Mouse (Mus musculus) T-helper 17 cell (primary cell): Measurements from ENCODE around the gene Epha10.
"Not testable (repeated sequence)": the region's sequence is repeated elsewhere in the genome, so short reads cannot be mapped to it uniquely, and the experiment has no call there.

Source experiments
- in situ Hi-C, 2 experiments: fragments of 300-600 bp; cut with MboI, MseI; formaldehyde crosslinking; loops; 1 replicate in 1 of 2; 2 replicates in 1 of 2; pipeline ENCODE4 v1.15.1; 2025; ENCODE audit warnings: high pct_unique_total_duplicates in 2 of 2

Epha10 gene

DNA sequence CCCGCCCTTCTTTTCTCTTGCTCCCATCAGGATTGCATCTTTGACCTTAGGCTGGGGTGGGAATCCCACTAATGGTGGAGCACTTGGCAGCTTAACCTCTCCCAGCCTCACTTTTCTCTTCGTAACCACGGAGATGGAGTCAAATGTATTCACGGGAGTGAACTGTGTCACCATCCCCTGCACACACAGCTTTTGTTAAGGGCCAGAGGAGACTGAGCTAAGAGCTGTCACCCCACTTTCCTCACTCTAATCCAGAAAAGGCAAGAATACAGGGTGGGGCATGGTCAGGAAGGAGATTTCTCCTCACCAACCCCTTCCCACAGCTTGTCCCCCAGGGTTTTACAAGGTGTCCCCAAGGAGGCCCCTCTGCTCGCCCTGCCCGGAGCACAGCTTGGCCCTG lies 13.1 kb downstream of the Epha10 start:
- in situ Hi-C loops, result loop anchor here in 1 of 2 experiments (25.0 kb wide), 1 partner anchor 431 kb away; no protein-coding TSS in a partner anchor

DNA sequence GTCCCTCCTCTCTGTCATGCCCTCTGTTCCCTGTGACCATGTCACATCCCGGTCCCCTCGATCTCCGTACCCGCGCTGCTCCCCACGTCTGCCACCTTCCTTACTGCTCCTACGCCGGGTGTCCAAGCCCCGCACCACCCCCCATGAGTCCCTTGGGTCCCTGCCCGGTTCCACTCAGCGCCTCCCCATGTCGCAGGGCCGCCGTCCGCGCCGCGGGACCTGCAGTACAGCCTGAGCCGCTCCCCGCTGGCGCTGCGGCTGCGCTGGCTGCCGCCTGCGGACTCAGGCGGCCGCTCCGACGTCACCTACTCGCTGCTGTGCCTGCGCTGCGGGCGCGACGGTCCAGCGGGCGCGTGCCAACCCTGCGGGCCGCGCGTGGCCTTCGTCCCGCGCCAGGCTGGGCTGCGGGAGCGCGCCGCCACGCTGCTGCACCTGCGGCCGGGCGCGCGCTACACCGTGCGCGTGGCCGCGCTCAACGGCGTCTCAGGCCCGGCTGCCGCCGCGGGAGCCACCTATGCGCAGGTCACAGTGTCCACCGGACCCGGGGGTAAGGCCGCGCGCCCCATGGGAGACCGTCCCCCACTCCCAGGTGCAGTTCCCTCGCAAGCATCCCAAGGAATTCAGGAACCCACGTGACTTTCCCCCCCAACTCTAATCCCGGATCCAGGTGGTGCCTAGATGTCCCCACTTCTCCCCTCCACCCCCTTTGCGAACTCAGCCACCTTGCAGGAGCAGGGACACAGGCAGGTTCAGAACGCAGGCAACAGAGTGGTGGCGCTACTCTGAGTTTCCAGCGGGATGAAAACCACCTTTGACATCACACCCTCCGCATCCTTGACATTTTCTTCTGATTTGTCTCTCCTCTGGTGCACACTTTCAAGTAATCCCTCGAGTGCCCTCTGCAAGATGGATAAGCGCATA lies 14.1 kb downstream of the Epha10 start:
- in situ Hi-C loops, result loop anchor here in 1 of 2 experiments (25.0 kb wide), 1 partner anchor 432 kb away; no protein-coding TSS in a partner anchor

DNA sequence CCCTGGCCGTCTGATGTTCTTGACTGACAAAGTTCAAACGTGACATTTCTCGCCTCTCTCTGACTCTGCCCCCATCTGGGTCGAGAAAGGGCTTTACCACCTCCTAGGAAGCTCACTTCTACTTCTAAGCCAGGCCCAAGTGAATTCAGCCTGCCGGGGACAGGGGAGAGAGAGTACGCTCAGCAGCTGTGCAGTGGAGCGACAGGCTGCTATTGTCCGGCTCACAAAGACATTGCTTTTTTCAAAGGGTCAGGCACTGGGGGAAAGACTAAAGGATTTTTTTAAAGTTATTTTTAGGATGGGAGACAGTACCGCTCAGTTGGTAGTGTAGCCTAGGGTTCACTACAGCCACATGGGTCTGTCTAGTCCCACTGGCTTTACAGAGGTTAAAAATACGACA lies 17.7 kb downstream of the Epha10 start:
- in situ Hi-C loops, result loop anchor here in 1 of 2 experiments (25.0 kb wide), 1 partner anchor 436 kb away; no protein-coding TSS in a partner anchor

DNA sequence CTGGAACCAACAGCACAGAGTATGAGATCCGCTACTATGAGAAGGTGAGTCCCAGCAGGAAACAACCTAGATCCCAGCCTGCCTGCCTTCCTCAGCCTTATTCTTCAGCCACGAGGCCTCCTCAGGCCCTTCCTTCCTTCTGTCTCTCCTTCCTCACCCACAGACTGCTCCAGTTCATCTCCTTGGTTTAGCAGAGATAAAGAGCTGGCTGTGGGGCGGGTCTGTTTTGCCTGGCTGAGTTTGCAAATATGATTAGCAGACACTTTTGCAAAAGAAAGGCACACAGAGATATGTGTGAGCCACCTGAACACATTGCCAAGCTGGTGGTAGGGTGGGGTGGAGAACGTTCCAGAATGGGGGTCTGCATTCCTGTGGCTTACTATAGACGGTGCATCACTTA lies 19.2 kb downstream of the Epha10 start:
- in situ Hi-C loops, result loop anchor here (10.0 to 25.0 kb wide), 2 partner anchors 438 to 765 kb away; no protein-coding TSS in a partner anchor

DNA sequence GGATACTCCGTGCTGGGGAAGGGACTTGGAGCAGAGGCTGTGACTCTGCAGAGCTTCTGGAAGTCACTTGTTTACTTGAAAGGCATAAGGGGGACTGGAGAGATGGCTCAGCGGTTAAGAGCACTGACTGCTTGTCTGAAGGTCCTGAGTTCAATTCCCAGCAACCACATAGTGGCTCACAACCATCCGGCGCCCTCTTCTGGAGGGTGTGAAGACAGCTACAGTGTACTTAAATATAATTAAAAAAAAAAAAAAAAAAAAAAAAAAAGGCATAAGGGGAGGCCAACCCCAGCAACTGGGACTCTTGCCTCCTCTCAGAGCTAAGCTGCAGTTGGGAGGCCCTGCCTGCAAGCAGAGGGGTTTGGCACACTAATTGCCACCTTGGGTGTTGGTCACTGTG lies 24.7 kb downstream of the Epha10 start:
- in situ Hi-C loops, result loop anchor here in 1 of 2 experiments (10.0 kb wide), 1 partner anchor 771 kb away; no protein-coding TSS in a partner anchor

DNA sequence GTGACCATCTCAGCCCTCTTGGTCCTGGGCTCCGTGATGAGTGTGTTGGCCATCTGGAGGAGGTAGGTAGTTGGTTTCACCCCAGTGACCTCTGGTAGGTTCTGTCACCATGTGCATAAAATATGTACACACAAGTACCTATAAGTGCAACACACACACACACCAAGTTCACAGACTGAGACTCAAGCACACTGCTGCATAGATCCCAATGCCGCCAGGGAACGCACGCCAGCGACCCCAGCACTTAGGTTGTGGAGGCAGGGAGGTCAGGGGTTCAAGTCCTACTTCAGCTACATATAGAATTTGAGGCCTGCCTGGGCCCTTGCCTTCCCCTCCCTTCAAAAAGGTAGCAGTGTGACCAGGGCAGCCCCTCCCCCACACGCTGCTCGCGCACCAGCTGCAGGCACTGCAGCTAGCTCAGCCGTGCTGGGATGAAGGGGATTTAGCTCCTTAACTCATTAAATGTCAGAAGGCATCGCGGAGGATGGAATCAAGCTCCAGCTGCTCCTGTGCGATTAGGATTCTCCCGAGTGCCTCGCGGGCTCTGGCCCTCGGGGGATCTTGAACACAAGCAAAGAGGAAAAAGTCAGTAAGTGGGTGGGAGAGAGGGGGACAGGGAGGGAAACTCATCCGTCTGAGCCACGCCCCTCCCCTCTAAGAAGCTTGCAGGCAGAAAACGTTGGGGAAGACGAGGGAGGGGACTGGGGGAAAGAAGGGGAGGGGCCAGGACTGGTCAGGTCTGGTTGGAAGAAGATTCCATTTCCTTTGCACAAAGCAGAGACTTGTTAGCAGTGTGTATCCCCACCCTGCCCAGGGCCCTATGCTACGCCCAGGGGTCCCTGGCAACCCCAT lies 25.5 kb downstream of the Epha10 start:
- in situ Hi-C loops, result loop anchor here in 1 of 2 experiments (10.0 kb wide), 1 partner anchor 771 kb away; no protein-coding TSS in a partner anchor

DNA sequence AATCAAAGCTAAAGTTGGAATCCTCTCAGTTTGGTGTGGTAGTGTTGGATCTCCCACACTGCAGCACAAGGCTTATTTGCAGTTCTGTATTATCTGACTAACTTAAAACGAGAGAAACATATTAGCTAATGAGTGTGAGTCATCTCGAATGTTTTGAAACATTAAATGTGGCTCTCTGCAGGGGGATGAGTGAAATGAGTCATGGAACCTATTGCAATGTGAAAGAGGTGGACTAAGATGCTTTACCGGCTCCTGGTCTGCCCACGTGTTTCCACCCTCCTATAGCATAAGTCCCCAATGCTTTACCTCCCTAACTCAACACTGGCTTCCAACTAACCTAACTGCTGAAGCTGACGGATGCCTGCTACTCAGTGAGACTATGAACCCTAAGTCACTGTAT lies 47.4 kb downstream of the Epha10 start:
- in situ Hi-C loops, result no loop called here

- in situ Hi-C loops, result no loop called here
Observed at GRCm38 (mm10) chr4:124936613-124937471, 56.1 kb downstream of the Epha10 start, which contains the start of gene 9930104L06Rik. Gene 9930104L06Rik (plus strand): TSS chr4:124937048.

- in situ Hi-C loops, result not testable (repeated sequence)
Observed at GRCm38 (mm10) chr4:124939211-124939610, 58.5 kb downstream of the Epha10 start, which contains the start of gene Cdca8. Gene Cdca8 (minus strand): TSS chr4:124939311.

GRCm38 (mm10) chr4:124943022-124943421 lies 62.3 kb downstream of the Epha10 start:
- in situ Hi-C loops, result loop anchor here (5.0 to 10.0 kb wide), 2 partner anchors 122 to 154 kb away; partner anchors contain the start of genes Dnali1 (in 1 of the 2) and Snip1 (in 1 of the 2)

DNA sequence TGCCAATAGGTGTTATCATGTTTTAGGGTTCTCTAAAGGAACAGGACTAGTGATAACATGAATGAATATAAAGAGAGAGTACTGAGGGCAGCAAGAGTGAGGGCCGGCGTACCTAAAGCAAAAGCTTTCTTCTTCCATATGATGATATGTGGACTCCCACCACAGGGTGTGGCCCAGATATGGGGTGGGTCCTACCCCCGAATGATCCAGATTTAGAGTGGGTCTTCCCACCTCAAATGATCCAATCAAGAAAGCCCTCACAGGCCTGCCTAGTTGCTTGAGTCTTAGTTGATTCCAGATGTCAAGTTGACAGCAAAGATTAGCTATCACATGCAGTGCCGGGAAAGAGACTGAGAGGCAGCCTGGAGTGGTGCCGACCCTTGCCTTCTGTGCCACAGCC lies 63.1 kb downstream of the Epha10 start:
- in situ Hi-C loops, result loop anchor here (5.0 to 10.0 kb wide), 2 partner anchors 121 to 154 kb away; partner anchors contain the start of genes Dnali1 (in 1 of the 2) and Snip1 (in 1 of the 2)

DNA sequence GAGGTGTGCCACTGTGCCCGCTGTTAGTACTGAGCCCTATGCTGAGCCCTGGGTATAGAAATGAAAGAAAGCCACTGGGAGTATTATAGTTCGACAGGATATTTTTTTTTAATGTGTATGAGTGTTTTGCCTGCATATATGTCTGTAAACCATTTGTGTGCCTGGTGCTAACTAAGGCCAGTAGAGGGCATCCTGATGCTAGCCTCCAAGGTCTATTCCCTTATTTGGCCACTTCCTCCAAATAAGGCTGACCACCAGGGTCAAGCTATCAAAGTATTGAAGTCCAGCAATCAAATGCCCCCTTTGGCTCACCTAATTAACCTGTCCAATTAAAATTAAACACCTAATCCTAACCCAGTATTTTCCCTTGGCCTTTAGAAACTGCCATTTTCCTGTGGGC lies 64.3 kb downstream of the Epha10 start:
- in situ Hi-C loops, result loop anchor here (5.0 to 10.0 kb wide), 2 partner anchors 120 to 152 kb away; partner anchors contain the start of genes Dnali1 (in 1 of the 2) and Snip1 (in 1 of the 2)

DNA sequence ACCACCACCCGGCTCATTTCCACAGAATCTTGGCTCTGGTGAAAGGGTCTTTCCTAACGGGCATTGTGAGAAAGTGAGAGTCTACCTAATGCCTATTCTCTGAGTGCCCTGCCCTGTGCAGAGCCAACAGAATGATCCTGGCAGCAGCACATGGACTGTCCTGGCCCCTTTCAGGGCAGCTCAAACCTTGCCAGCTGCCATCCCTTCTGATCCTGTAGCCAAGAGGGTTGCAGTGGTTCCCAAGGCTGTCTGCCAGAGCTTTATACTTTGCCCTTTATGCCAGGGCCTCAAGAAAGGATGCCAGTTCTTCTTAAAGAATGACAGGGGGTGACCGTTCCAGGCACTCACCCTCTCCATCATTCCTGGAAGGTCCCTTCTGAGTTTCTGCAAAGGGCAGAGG lies 68.8 kb downstream of the Epha10 start:
- in situ Hi-C loops, result loop anchor here in 1 of 2 experiments (10.0 kb wide), 1 partner anchor 115 kb away; the partner anchor contains the start of genes Dnali1 and Snip1

DNA sequence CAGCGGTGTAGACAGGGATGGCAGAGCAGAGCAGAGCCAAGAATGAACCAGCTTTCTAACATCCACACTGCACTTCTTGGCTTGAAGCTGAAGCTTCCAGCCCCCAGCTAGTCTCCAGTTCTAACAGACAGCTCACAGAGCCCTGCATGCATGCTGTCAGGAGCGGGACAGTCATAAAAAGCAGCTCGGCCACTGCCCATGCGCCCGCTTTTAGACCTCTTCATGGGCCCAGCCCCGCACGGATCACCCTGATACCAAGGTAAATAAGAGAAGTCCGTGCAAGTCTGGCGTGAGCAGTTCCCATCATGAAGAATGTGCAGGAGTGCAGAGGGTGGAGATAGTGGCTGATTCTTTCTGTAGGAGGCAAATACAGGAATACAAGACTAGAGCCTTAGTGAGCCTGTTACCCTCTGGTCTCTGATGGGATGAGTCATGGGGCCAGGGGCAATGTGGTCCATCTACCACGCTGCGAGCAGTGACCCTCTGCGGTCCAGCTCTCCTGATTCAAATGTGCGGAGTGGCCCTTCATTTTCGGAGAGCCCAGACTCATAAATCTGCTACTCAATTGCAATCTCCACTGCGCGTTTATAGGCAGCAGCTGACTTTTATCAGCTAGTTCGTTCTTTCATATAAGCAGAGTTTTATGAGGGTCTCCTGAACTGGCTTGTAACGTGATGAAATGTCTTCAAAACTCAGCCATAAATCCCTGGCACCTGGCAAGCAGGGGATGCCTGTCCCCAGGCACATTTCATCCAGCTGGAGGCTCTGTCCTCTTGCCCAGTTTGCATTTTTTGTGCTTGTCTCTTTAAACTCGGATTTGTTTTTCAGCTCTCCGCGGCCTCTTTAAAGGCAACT lies 69.7 kb downstream of the Epha10 start:
- in situ Hi-C loops, result no loop called here

- in situ Hi-C loops, result no loop called here
Observed at GRCm38 (mm10) chr4:124951036-124951433, 70.3 kb downstream of the Epha10 start.

DNA sequence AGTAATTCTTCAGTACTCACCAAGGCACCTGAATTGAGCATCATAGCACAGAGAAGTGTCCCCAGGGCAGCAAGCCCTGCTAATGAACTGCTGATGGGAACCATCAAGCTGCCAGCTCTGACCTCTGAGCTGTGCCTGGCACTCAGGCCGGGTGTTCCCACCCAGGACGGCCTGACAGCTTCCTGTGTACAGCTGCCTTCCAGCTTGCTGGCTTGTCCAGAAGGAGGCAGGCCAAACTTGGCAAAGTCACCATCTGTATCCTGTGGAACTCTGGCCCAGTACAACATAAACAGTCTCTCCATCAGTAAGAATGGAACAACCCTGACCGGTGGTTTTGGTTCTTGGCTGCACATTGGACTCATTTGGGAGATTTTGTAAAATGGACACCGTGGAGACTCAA lies 72.8 kb downstream of the Epha10 start:
- in situ Hi-C loops, result no loop called here

DNA sequence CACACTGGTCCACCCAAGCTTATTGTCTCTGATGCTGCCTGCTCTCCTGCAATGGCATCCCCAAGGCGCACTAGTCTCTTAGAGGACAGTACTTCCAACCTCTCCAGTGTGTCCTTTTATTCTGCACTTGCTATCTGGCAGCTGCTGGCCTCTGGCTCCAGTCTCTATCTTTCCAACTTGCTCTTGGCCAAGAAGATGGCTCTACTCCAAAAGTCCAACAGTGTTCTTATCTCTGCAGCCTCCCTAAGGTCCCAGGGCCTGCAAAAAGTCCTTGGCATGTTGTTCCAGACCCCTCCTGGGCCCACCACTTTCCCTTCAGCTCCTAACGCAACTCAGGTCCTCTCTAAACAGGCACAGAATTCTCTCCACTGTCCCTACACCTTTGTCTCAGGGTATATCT lies 76.6 kb downstream of the Epha10 start:
- in situ Hi-C loops, result no loop called here

- in situ Hi-C loops, result no loop called here
Observed at GRCm38 (mm10) chr4:124959062-124959461, 78.4 kb downstream of the Epha10 start.

GRCm38 (mm10) chr4:124960940-124961339 lies 80.2 kb downstream of the Epha10 start:
- in situ Hi-C loops, result no loop called here
